Mouse (Mus musculus) limb, embryonic 14.5 days (tissue): ENCODE measurements around the gene Mab21l1. TPM values are rescaled to one million over a fixed set of nuclear protein-coding genes. Genes with fewer than 3 reads are reported as not detected.

ENCODE experiments used
- ATAC-seq: fragments of 200-750 bp; cut with Nextera tagmentation; 2 replicates; pipeline ENCODE4 v1.8.0; 2017; ENCODE audit warnings: low read depth, moderate number of reproducible peaks, moderate TSS enrichment; ENCODE audit not compliant: low FRiP score
- DNase-seq: peaks from one replicate; pipeline ENCODE4 v3.0.0-alpha.2; 2015; ENCODE audit warnings: low spot score
- H3K27ac ChIP-seq: fragments of 300-500 bp; sonication (generic); replicated peaks from 2 replicates; pipeline ENCODE4 v1.5.1; 2014; ENCODE audit warnings: low read depth, mild to moderate bottlenecking, low read length, moderate library complexity, mixed read lengths
- H3K27me3 ChIP-seq: fragments of 300-500 bp; sonication (generic); 2 replicates; pipeline ENCODE4 v1.6.1; 2014; ENCODE audit warnings: low read length, mixed read lengths; ENCODE audit not compliant: control insufficient read depth, insufficient read depth
- H3K36me3 ChIP-seq: fragments of 300-500 bp; sonication (generic); 2 replicates; pipeline ENCODE4 v1.6.1; 2014; ENCODE audit warnings: mild to moderate bottlenecking, low read length, moderate library complexity, mixed read lengths; ENCODE audit not compliant: control insufficient read depth, insufficient read depth
- H3K4me1 ChIP-seq: fragments of 300-500 bp; sonication (generic); 2 replicates; pipeline ENCODE4 v1.6.1; 2014; ENCODE audit warnings: antibody characterized with exemption, low read length, mixed read lengths; ENCODE audit not compliant: control insufficient read depth, insufficient read depth
- H3K4me2 ChIP-seq: fragments of 300-500 bp; sonication (generic); replicated peaks from 2 replicates; pipeline ENCODE4 v1.6.1; 2014; ENCODE audit warnings: low read depth, mild to moderate bottlenecking, low read length, moderate library complexity; ENCODE audit not compliant: severe bottlenecking
- H3K4me3 ChIP-seq: fragments of 300-500 bp; sonication (generic); replicated peaks from 2 replicates; pipeline ENCODE4 v1.5.1; 2014; ENCODE audit warnings: low read length
- H3K9ac ChIP-seq: fragments of 300-500 bp; sonication (generic); 2 replicates; pipeline ENCODE4 v1.6.1; 2014; ENCODE audit warnings: mild to moderate bottlenecking, low read depth, low read length, moderate library complexity; ENCODE audit not compliant: severe bottlenecking
- H3K9me3 ChIP-seq: fragments of 300-500 bp; sonication (generic); 2 replicates; pipeline ENCODE4 v1.6.1; 2016; ENCODE audit warnings: low read length; ENCODE audit not compliant: control insufficient read depth
- POLR2A ChIP-seq: fragments of 200-500 bp; IDR thresholded peaks from 2 replicates; pipeline ENCODE4 v1.8.0; 2012; ENCODE audit warnings: inconsistent platforms, mild to moderate bottlenecking, moderate library complexity, borderline replicate concordance; ENCODE audit not compliant: insufficient read depth, insufficient read length; ENCODE audit errors: extremely low read depth
- WGBS: fragments of 180-500 bp; shearing (Covaris S2); extraction: QIAGEN DNeasy Blood & Tissue Kit; methylation state at CpG from one replicate; pipeline ENCODE4 v1.1.7; 2014; 5-methylcytosine and 5-hydroxymethylcytosine counted together
- polyA plus RNA-seq, 2 experiments: library from polyadenylated mRNA; depleted of rRNA in 1 of 2; stranded (reverse) in 1 of 2; unstranded in 1 of 2; fragments of >200 nt; fragmentation: Nextera tagmentation in 1 of 2; extraction: Ambion mirVana in 1 of 2; gene quantifications; 2 replicates each; pipeline versions ENCODE4 v1.2.1 to v1.2.3; 2012 to 2014

Gene Mab21l1
- polyA plus RNA-seq, 2 experiments: 18.7 to 18.9 TPM

DNA sequence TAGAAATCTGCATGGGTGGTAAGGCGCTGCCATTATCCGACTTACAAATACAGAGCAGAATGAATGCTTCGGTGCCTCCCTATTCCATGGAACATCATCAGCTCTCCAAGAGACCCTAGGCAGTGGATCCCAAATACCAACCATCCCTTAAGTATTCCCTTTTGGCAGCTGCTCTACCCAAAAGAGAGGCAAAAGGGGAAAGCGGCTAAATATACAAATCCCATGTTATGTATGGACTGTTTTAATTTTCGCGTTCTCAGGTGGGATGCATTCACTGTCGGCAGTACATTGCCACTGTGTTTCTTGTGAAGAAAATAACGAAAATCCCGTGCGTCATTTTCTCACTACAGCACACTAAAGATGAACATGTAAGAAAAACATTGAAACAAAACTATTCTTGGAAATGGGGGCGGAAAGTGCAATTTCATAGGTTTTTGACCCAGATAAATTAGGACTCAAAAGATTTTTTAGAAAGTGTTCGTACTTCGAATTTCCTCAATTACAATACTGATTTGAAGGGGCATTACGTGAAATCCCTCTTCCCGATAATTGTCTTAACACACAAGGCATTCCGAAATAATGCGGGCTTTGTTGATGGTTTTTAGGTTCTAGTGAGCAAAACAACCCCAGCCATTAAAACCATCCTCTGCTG, 4.7 kb downstream of the Mab21l1 start:
- DNase-seq: no peak
- Histone ChIP-seq H3K9ac (peak overlapping the region; percentile 81), H3K4me3 (peak overlapping the region; percentile 49), H3K4me2 (peak overlapping the region; percentile 86), H3K27ac (peak overlapping the region; percentile 91), H3K4me1 (peaks cover 4% of the 10 kb centered on the region), H3K9me3 (no peaks in the 10 kb centered on the region), H3K36me3 (no peaks in the 10 kb centered on the region), H3K27me3 (no peaks in the 10 kb centered on the region)
- no peak for TF ChIP-seq POLR2A
- WGBS: 12% methylated on average over 17 of the region's 17 CpGs
- no peak for ATAC-seq

DNA sequence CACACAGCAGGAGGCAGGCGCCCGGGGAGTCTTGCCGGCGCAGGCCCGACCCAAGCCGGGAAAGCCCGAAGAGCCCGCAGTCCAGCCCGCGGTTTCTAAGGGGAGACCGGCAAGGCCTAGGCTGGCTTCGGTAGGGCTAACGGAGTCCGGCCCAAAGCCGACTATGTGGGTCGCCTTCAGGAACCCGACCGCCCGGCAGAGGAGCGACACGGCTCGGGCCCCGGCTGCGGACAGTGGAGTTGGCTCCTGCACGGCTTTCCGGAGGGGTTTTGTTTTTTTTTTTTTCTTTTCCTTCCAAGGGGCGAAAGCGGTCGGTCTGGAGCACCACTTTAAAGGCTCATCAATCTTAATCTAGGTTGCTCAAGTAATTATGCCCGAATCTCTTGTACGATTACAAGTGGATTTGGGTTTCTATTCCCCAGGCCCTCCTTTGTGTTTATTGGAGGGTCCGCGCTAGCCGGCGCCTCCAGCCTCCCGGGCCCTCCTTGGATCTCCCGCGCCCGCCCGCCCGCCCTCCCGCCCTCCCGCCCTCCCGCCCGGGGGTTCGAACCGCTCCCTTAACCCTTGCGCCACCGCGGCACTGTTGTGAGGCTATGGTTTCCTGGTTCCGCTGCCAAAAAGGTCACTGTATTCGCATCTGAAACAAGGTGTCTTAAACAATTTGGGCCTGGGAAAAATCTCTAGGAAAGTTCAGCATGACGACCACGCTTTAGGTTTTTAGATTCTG, 5.3 kb downstream of the Mab21l1 start:
- DNase-seq: peak; percentile 50

DNA sequence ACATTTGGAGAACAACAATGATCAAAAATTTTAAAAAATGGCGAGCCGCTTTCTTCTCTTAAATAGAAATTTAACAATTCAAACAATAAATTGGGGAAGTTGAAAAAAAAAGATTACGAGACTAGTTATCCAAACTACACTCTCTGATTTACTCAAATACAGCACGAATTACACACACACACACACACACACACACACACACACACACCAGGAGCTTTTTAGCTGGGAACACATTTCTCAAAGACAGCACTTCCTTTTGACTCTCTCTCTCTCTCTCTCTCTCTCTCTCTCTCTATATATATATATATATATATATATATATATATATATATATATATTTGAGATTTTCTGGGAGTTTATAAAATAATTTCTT, 5.9 kb downstream of the Mab21l1 start:
- ATAC-seq: no peak
- no peak for DNase-seq
- Histone ChIP-seq H3K9me3 (no peaks in the 10 kb centered on the region), H3K27ac (0 out of 2 replicates have a peak overlapping the region, but pooled peaks have one; percentile 91), H3K9ac (0 out of 2 replicates have a peak overlapping the region, but pooled peaks have one; percentile 81), H3K4me2 (peak overlapping the region; percentile 86), H3K27me3 (no peaks in the 10 kb centered on the region), H3K4me1 (peaks cover 4% of the 10 kb centered on the region; the same call in 1 of the 2 replicates), H3K4me3 (peak overlapping the region; percentile 49), H3K36me3 (no peaks in the 10 kb centered on the region)
- TF ChIP-seq POLR2A: no peak
- 22% methylated on average over 4 of the region's 4 CpGs for WGBS

More for the DNA sequence above, 5.3 kb downstream of the Mab21l1 start:
- ATAC-seq: peak; percentile 46
- peak overlapping the region; percentile 91 for H3K27ac ChIP-seq
- peak overlapping the region; percentile 86 for H3K4me2 ChIP-seq
- no peaks in the 10 kb centered on the region for H3K9me3 ChIP-seq
- 1% methylated on average over 44 of the region's 54 CpGs for WGBS
- H3K36me3 ChIP-seq: no peaks in the 10 kb centered on the region
- peak overlapping the region; percentile 49 for H3K4me3 ChIP-seq
- peaks cover 4% of the 10 kb centered on the region; the same call in 1 of the 2 replicates for H3K4me1 ChIP-seq
- no peak for TF ChIP-seq POLR2A
- H3K9ac ChIP-seq: peak overlapping the region; percentile 81
- H3K27me3 ChIP-seq: no peaks in the 10 kb centered on the region

DNA sequence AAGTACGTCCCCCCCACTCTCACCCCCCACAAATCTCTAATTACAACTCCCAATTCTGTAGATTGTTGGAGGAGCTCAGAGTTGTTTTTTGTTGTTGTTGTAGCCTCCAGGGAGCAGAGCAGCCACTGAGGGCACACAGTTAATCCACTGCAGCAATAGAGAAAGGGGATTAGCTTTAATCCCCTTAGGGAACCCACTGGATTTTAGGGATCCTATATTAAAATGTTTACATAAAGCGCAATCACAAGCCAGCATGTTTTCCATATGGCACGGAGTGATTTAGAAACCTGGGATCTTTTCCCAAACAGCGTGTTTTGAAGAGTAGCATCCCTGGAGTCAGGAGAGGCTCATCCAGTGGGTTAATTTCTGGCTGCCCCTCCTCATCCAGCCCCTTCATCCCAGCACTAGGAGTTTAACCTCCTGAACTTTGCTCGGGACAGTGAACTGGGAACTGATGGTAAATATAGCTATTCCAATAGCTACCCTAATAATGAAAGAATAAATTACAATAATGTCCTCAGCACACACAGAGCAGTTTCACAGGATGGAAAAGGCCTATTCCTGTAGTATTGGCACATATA, 6.4 kb downstream of the Mab21l1 start:
- peaks cover 5% of the 10 kb centered on the region for H3K4me1 ChIP-seq
- no peak overlapping the region for H3K4me2 ChIP-seq
- no peak overlapping the region for H3K27ac ChIP-seq
- ATAC-seq (no peak), DNase-seq (no peak)
- H3K9ac ChIP-seq: no peak overlapping the region
- H3K27me3 ChIP-seq: no peaks in the 10 kb centered on the region
- no peaks in the 10 kb centered on the region for H3K36me3 ChIP-seq
- H3K4me3 ChIP-seq: no peak overlapping the region
- WGBS: 25% methylated on average over 5 of the region's 5 CpGs
- no peak for TF ChIP-seq POLR2A
- no peaks in the 10 kb centered on the region for H3K9me3 ChIP-seq

DNA sequence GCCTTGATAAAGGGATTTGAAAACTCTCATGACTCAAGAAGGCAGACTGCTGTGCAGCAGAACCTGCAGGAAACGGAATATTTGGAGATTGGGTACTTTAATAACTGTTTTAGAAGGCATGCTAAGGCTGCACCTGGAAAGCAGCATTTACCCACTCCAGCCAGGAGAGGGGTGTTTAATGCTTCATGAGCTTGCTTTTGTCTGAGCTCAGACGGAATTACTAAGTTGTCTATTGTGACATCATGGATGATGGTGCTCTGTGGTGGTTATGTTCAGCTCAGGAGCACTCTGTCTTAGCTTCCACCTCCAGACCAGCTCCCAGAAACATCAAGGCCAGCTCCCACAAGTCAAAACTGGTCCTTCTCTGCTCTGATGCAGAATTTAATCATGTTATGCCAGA, 7.5 kb downstream of the Mab21l1 start:
- DNase-seq (no peak), ATAC-seq (no peak)
- Histone ChIP-seq H3K4me3 (no peak overlapping the region), H3K9ac (no peak overlapping the region), H3K27ac (no peak overlapping the region), H3K4me1 (peaks cover 12% of the 10 kb centered on the region), H3K9me3 (no peaks in the 10 kb centered on the region), H3K27me3 (no peaks in the 10 kb centered on the region), H3K36me3 (no peaks in the 10 kb centered on the region), H3K4me2 (no peak overlapping the region)
- no peak for TF ChIP-seq POLR2A
- WGBS: 33% methylated on average over 2 of the region's 2 CpGs
